Mouse (Mus musculus) limb, embryonic 11.5 days (tissue): Measurements from ENCODE around the gene Abhd8. TPM values are rescaled to one million over a fixed set of nuclear protein-coding genes. Genes with fewer than 3 reads are reported as not detected.

Experiments
- ATAC-seq: fragments of 200-750 bp; cut with Nextera tagmentation; 2 replicates; pipeline ENCODE4 v1.8.0; 2017; ENCODE audit warnings: low read depth; ENCODE audit not compliant: insufficient number of reproducible peaks, low FRiP score, low TSS enrichment
- DNase-seq: peaks from one replicate; pipeline ENCODE4 v3.0.0-alpha.2; 2015; ENCODE audit warnings: low spot score
- H3K27ac ChIP-seq: fragments of 300-500 bp; sonication (generic); replicated peaks from 2 replicates; pipeline ENCODE4 v1.5.1; 2014; ENCODE audit warnings: low read depth, mild to moderate bottlenecking, low read length
- H3K27me3 ChIP-seq: fragments of 300-500 bp; sonication (generic); 2 replicates; pipeline ENCODE4 v1.6.1; 2014; ENCODE audit warnings: mild to moderate bottlenecking, low read length, mixed read lengths; ENCODE audit not compliant: control insufficient read depth, insufficient read depth
- H3K36me3 ChIP-seq: fragments of 300-500 bp; sonication (generic); 2 replicates; pipeline ENCODE4 v1.6.1; 2014; ENCODE audit warnings: mild to moderate bottlenecking, low read length, moderate library complexity, mixed read lengths; ENCODE audit not compliant: control insufficient read depth, insufficient read depth
- H3K4me1 ChIP-seq: fragments of 300-500 bp; sonication (generic); 2 replicates; pipeline ENCODE4 v1.6.1; 2014; ENCODE audit warnings: low read length, mixed read lengths; ENCODE audit not compliant: control insufficient read depth, insufficient read depth
- H3K4me2 ChIP-seq: fragments of 300-500 bp; sonication (generic); 2 replicates; pipeline ENCODE4 v1.6.1; 2014; ENCODE audit warnings: low read depth, mild to moderate bottlenecking, moderate library complexity; ENCODE audit not compliant: severe bottlenecking
- H3K4me3 ChIP-seq: fragments of 300-500 bp; sonication (generic); 2 replicates; pipeline ENCODE4 v1.5.1; 2014; ENCODE audit warnings: low read depth, low read length
- H3K9ac ChIP-seq: fragments of 300-500 bp; sonication (generic); 2 replicates; pipeline ENCODE4 v1.6.1; 2014; ENCODE audit warnings: mild to moderate bottlenecking, low read length
- H3K9me3 ChIP-seq: fragments of 300-500 bp; sonication (generic); 2 replicates; pipeline ENCODE4 v1.6.1; 2016; ENCODE audit warnings: low read length; ENCODE audit not compliant: control insufficient read depth
- WGBS: fragments of 180-500 bp; shearing (Covaris S2); extraction: QIAGEN DNeasy Blood & Tissue Kit; methylation state at CpG from one replicate; pipeline ENCODE4 v1.1.7; 2014; 5-methylcytosine and 5-hydroxymethylcytosine counted together
- polyA plus RNA-seq: library from polyadenylated mRNA; unstranded; fragments of >200 nt; fragmentation: Nextera tagmentation; extraction: Ambion mirVana; gene quantifications from 2 replicates; pipeline ENCODE4 v1.2.1, GENCODE M21; 2014

Gene Abhd8
- polyA plus RNA-seq, 1 experiment from 2014 or later = 43.4 TPM

GRCm38 (mm10) chr8:71474785-71475701 is 11.6 kb upstream of the Abhd8 start:
- H3K27ac ChIP-seq = no peak overlapping the region

DNA sequence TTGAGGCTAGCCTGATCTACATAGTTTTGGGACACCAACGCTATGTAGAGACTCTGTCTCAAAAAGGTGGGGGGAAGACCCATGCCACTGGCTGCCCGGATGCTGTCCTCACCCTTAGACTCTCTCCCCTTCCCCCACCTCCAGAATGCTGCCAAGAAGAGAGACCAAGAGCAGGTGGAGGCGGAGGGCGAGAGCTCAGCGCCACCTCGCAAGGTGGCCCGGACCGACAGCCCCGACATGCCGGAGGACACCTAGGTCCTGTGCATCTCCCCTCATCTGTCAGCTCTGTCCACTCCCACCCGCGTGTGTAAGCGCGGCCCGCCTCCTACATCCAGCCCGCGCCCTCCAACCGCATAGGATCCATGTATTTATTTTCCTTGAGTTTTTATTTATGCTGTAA is 10.9 kb upstream of the Abhd8 start:
- peaks cover 12% of the 10 kb centered on the region; the same call in 1 of the 2 replicates for H3K36me3 ChIP-seq

More at GRCm38 (mm10) chr8:71474785-71475701, 11.6 kb upstream of the Abhd8 start:
- WGBS = 89% methylated on average over 25 of the region's 25 CpGs
- Histone ChIP-seq H3K4me3 (peak overlapping the region; percentile 51; the same call in 1 of the 2 replicates), H3K27me3 (no peaks in the 10 kb centered on the region), H3K36me3 (peaks cover 12% of the 10 kb centered on the region; the same call in 1 of the 2 replicates), H3K9ac (no peak overlapping the region), H3K4me1 (peaks cover 16% of the 10 kb centered on the region; the same call in 1 of the 2 replicates), H3K9me3 (no peaks in the 10 kb centered on the region), H3K4me2 (no peak overlapping the region)
- ATAC-seq (no peak), DNase-seq (no peak)

DNA sequence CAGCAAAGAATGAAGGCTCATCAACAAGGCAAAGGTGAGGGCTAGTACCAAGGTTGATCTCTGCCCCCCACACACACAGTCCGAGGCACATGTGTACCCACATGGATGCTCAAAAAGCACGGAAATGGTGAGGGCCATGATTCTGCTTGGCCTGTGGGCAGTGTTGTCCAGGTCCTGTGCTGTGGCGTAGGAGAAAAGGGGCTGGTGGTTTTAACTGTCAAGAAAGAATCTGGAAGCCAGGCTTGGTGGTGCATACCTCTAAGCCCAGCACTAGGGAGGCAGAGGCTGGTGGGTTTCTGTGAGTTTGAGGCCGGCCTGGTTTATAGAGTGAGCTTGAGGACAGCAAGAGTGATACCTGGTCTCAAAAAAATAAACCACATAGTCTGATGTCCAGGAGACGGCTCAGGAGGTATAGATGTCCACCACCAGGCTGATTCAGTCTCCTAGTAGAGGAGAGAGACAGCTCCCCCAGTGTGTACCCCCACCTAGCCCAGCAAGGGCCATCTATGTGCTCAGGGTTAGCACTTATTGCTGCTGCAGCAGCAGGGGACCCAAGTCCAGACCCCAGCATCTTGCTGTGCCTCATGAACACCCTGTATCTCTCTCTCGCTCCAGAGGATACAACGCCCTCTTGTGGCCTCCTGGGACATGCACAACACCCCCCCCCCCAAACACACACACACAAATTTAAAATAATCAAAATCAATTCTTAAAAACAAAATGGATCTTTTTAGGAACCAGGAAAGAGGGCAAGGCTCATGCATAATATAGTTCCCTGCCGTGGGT is 9.3 kb upstream of the Abhd8 start:
- DNase-seq = no peak
- ATAC-seq = no peak
- Histone ChIP-seq H3K4me3 (no peak overlapping the region), H3K27me3 (no peaks in the 10 kb centered on the region), H3K9me3 (no peaks in the 10 kb centered on the region; the same call in 1 of the 2 replicates), H3K9ac (no peak overlapping the region), H3K4me1 (peaks cover 16% of the 10 kb centered on the region; the same call in 1 of the 2 replicates), H3K4me2 (no peak overlapping the region), H3K27ac (no peak overlapping the region), H3K36me3 (peaks cover 12% of the 10 kb centered on the region; the same call in 1 of the 2 replicates)
- 88% methylated on average over 8 of the region's 8 CpGs for WGBS

More for the DNA sequence above, 10.9 kb upstream of the Abhd8 start:
- no peak overlapping the region for H3K4me3 ChIP-seq
- H3K27ac ChIP-seq = no peak overlapping the region
- WGBS = 96% methylated on average over 18 of the region's 18 CpGs
- DNase-seq (no peak), ATAC-seq (no peak)
- no peaks in the 10 kb centered on the region for H3K27me3 ChIP-seq
- H3K9me3 ChIP-seq = no peaks in the 10 kb centered on the region; the same call in 1 of the 2 replicates
- peaks cover 16% of the 10 kb centered on the region; the same call in 1 of the 2 replicates for H3K4me1 ChIP-seq
- no peak overlapping the region for H3K9ac ChIP-seq
- H3K4me2 ChIP-seq = no peak overlapping the region

GRCm38 (mm10) chr8:71471861-71472260 is 8.4 kb upstream of the Abhd8 start:
- no peaks in the 10 kb centered on the region; the same call in 1 of the 2 replicates for H3K9me3 ChIP-seq
- WGBS = 95% methylated on average over 17 of the region's 17 CpGs
- H3K4me1 ChIP-seq = peaks cover 9% of the 10 kb centered on the region; the same call in 1 of the 2 replicates
- peaks cover 12% of the 10 kb centered on the region; the same call in 1 of the 2 replicates for H3K36me3 ChIP-seq
- no peak overlapping the region for H3K4me3 ChIP-seq
- H3K27ac ChIP-seq = no peak overlapping the region
- H3K9ac ChIP-seq = no peak overlapping the region
- no peaks in the 10 kb centered on the region for H3K27me3 ChIP-seq
- DNase-seq = no peak
- no peak for ATAC-seq
- H3K4me2 ChIP-seq = no peak overlapping the region

- WGBS = 82% methylated on average over 5 of the region's 5 CpGs
- no peak overlapping the region; the same call in 1 of the 2 replicates for H3K9ac ChIP-seq
- H3K36me3 ChIP-seq = peaks cover 12% of the 10 kb centered on the region; the same call in 1 of the 2 replicates
- H3K4me2 ChIP-seq = no peak overlapping the region
- H3K27me3 ChIP-seq = no peaks in the 10 kb centered on the region
- no peak for DNase-seq
- ATAC-seq = no peak
- no peaks in the 10 kb centered on the region; the same call in 1 of the 2 replicates for H3K9me3 ChIP-seq
- H3K4me3 ChIP-seq = no peak overlapping the region
- H3K4me1 ChIP-seq = peaks cover 7% of the 10 kb centered on the region; the same call in 1 of the 2 replicates
- no peak overlapping the region for H3K27ac ChIP-seq
These were observed 7.4 kb upstream of the Abhd8 start for GRCm38 (mm10) chr8:71470913-71471255.

DNA sequence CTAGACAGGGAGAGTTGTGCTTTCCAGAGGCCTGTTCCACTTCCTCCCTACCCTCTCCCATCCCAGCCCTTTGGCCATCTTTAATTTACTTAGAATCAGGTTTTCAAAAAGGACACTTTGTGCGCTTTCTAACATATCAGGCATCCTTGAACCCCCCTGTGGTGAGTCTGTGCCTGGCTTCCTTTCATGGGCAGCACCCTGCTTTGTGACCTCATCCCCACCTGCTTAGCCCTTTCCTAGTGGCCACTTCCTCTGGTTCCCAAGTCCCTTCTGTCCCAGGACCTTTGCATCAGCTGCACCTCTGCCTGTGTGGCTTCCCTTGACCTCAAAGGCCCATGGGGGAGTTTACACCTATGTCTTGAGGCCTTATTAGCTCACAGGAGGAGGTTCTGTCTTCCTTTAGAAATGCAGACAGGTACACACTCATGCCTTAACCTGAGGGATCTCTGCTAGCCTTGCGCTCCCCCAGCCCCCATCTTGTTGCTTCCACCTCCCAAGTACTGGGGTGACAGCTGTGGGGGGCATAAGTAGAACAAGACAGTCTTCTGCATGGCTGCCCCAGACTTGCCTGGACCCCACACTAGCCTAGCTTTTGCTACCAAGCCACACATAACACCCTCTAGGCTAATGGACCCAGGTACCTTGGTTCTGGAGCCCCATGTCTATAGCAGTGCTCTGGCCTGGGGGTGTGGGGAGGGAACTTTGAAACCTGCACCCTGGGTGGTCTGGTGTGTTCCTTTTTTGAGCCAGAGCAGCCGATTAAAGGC is 6.9 kb upstream of the Abhd8 start:
- H3K9ac ChIP-seq = peak overlapping the region; percentile 60
- H3K4me2 ChIP-seq = peak overlapping the region; percentile 85
- H3K4me1 ChIP-seq = 0 out of 2 replicates have a peak, but pooled peaks cover 3% of the 10 kb centered on the region
- H3K27ac ChIP-seq = no peak overlapping the region
- H3K9me3 ChIP-seq = no peaks in the 10 kb centered on the region; the same call in 1 of the 2 replicates
- H3K36me3 ChIP-seq = peaks cover 12% of the 10 kb centered on the region; the same call in 1 of the 2 replicates
- 87% methylated on average over 3 of the region's 3 CpGs for WGBS
- H3K27me3 ChIP-seq = no peaks in the 10 kb centered on the region
- no peak for ATAC-seq
- DNase-seq = no peak
- peak overlapping the region; percentile 92; the same call in 1 of the 2 replicates for H3K4me3 ChIP-seq

DNA sequence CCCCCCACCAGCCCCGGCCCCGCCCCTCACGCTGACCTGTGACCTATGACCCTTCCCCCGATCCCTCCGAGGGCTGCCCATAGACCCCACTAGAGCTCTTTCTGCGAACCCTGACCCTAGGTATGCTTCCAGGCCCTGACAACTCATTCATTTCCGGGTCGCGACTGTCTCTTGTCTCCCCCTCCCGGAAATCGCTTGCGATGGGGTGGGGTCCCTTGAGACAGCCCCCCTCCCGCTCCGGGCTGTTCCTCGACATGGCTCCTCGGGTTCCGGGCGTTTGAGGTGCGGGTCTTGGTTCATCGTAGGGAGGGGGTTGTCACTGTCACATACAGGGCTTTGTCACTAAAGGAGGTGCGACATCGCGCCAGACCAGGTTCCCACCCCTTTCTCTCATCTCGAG is 6.0 kb upstream of the Abhd8 start:
- ATAC-seq (peak; percentile 33), DNase-seq (peak; percentile 62)
- H3K9me3 ChIP-seq = no peaks in the 10 kb centered on the region; the same call in 1 of the 2 replicates
- under 1% methylated on average over 24 of the region's 24 CpGs for WGBS
- H3K27me3 ChIP-seq = no peaks in the 10 kb centered on the region
- H3K27ac ChIP-seq = 0 out of 2 replicates have a peak overlapping the region, but pooled peaks have one; percentile 10
- H3K9ac ChIP-seq = peak overlapping the region; percentile 60
- H3K4me2 ChIP-seq = peak overlapping the region; percentile 85
- H3K36me3 ChIP-seq = peaks cover 7% of the 10 kb centered on the region; the same call in 1 of the 2 replicates
- peak overlapping the region; percentile 92 for H3K4me3 ChIP-seq
- H3K4me1 ChIP-seq = peaks cover 5% of the 10 kb centered on the region; the same call in 1 of the 2 replicates
